ENCODE assay signal across 31 mouse cellular contexts in genomic region chr9:20631332-20631731, GRCm38 (mm10).
"Had no signal": no experiment of that assay in that cellular context is flagged by ENCODE, and none has a peak within 500 bp of the region (broad histone marks: within the 10 kb centered on the region; RNA-seq: fewer than 3 reads in every experiment).

No protein-coding gene starts in this region.

- H3K27me3 ChIP-seq: limb, embryonic 12.5 days; limb, embryonic 13.5 days; limb, embryonic 15.5 days; liver, embryonic 12.5 days; liver, embryonic 13.5 days; liver, embryonic 15.5 days; lung, embryonic 15.5 days; megakaryocyte, embryonic 14.5 days; midbrain, embryonic 12.5 days; midbrain, embryonic 13.5 days; midbrain, embryonic 15.5 days had no signal

- H3K9ac ChIP-seq: limb, embryonic 12.5 days; limb, embryonic 13.5 days; limb, embryonic 15.5 days; liver, embryonic 12.5 days; liver, embryonic 13.5 days; liver, embryonic 14.5 days; liver, embryonic 15.5 days; liver, postnatal 0 days; lung, embryonic 14.5 days; lung, embryonic 15.5 days; midbrain, embryonic 12.5 days; midbrain, embryonic 13.5 days; midbrain, embryonic 15.5 days had no signal

- H3K9me3 ChIP-seq: limb, embryonic 10.5 days; limb, embryonic 12.5 days; limb, embryonic 15.5 days; liver, embryonic 12.5 days; liver, embryonic 13.5 days; liver, embryonic 15.5 days; lung, embryonic 15.5 days; midbrain, embryonic 10.5 days; midbrain, embryonic 12.5 days; midbrain, embryonic 13.5 days; midbrain, embryonic 15.5 days had no signal

- H3K36me3 ChIP-seq: limb, embryonic 12.5 days; liver, embryonic 13.5 days; liver, embryonic 15.5 days; lung, embryonic 15.5 days; midbrain, embryonic 12.5 days; midbrain, embryonic 15.5 days had no signal

- DNase-seq: left cerebral cortex, postnatal 4 days; liver; liver, embryonic 13.5 days; liver, postnatal 0 days; lung, adult 18-20 months; lung, adult 2 months; lung, embryonic 14.5 days; lung, postnatal 10 days; lung, postnatal 14 days; lung, postnatal 36 days; lung, postnatal 4 days; midbrain, embryonic 14.5 days had no signal

- H3K4me2 ChIP-seq: limb, embryonic 12.5 days; limb, embryonic 13.5 days; limb, embryonic 15.5 days; liver, embryonic 11.5 days; liver, embryonic 12.5 days; liver, embryonic 13.5 days; liver, embryonic 15.5 days; lung, embryonic 14.5 days; lung, embryonic 15.5 days; midbrain, embryonic 11.5 days; midbrain, embryonic 12.5 days; midbrain, embryonic 13.5 days; midbrain, embryonic 15.5 days had no signal

- H3K4me1 ChIP-seq: limb, embryonic 10.5 days; limb, embryonic 12.5 days; limb, embryonic 13.5 days; limb, embryonic 15.5 days; liver, embryonic 12.5 days; liver, embryonic 13.5 days; liver, embryonic 15.5 days; lung, embryonic 15.5 days; midbrain, embryonic 10.5 days; midbrain, embryonic 12.5 days; midbrain, embryonic 13.5 days; midbrain, embryonic 15.5 days had no signal

- H3K27ac ChIP-seq: limb, embryonic 10.5 days; limb, embryonic 12.5 days; limb, embryonic 13.5 days; limb, embryonic 15.5 days; liver, embryonic 12.5 days; liver, embryonic 13.5 days; liver, embryonic 14.5 days; liver, embryonic 15.5 days; lung, embryonic 15.5 days; macrophage; midbrain, embryonic 10.5 days; midbrain, embryonic 12.5 days; midbrain, embryonic 13.5 days; midbrain, embryonic 15.5 days had no signal

- ATAC-seq: liver, embryonic 12.5 days; liver, postnatal 0 days; lung, postnatal 0 days; midbrain, embryonic 13.5 days; midbrain, embryonic 15.5 days; midbrain, embryonic 16.5 days had no signal

- H3K4me3 ChIP-seq: limb, embryonic 10.5 days; limb, embryonic 12.5 days; limb, embryonic 13.5 days; limb, embryonic 15.5 days; liver, embryonic 12.5 days; liver, embryonic 13.5 days; liver, embryonic 15.5 days; lung, embryonic 15.5 days; megakaryocyte, embryonic 14.5 days; midbrain, embryonic 10.5 days; midbrain, embryonic 12.5 days; midbrain, embryonic 13.5 days; midbrain, embryonic 15.5 days; myocyte had no signal
